Mouse (Mus musculus): ENCODE results near the gene Ndufaf1.
"Not testable (repeated sequence)": the region's sequence is repeated elsewhere in the genome, so short reads cannot be mapped to it uniquely, and the experiment has no call there.

Ndufaf1 gene

GRCm38 (mm10) chr2:119662220-119663182 lies at the start of gene Ndufaf1:
Gene Ndufaf1 (minus strand): TSS chr2:119662827.
- DNase-seq (ENCODE audit: low read depth), result peak; percentile 89

- peak; percentile 34 for DNase-seq (ENCODE audit: low read depth)
Observed at GRCm38 (mm10) chr2:119710011-119710410, 47.4 kb upstream of the Ndufaf1 start.

- no peak for DNase-seq (ENCODE audit: low read depth)
Observed at GRCm38 (mm10) chr2:119707676-119708075, 45.0 kb upstream of the Ndufaf1 start.

- no peak for DNase-seq (ENCODE audit: low read depth)
Observed at GRCm38 (mm10) chr2:119703171-119703570, 40.5 kb upstream of the Ndufaf1 start.

- DNase-seq (ENCODE audit: low read depth), result no peak
Observed at GRCm38 (mm10) chr2:119699962-119700361, 37.3 kb upstream of the Ndufaf1 start.

GRCm38 (mm10) chr2:119698472-119698871 lies 35.8 kb upstream of the Ndufaf1 start:
- peak; percentile 59 for DNase-seq (ENCODE audit: low read depth)

GRCm38 (mm10) chr2:119696111-119696510 lies 33.5 kb upstream of the Ndufaf1 start:
- DNase-seq (ENCODE audit: low read depth), result no peak

GRCm38 (mm10) chr2:119694826-119695225 lies 32.2 kb upstream of the Ndufaf1 start:
- DNase-seq (ENCODE audit: low read depth), result no peak

GRCm38 (mm10) chr2:119692003-119692701 lies 29.5 kb upstream of the Ndufaf1 start:
- DNase-seq (ENCODE audit: low read depth), result peak; percentile 71

GRCm38 (mm10) chr2:119683706-119684105 lies 21.1 kb upstream of the Ndufaf1 start:
- no peak for DNase-seq (ENCODE audit: low read depth)

- peak; percentile 68 for DNase-seq (ENCODE audit: low read depth)
Observed at GRCm38 (mm10) chr2:119675831-119676230, 13.2 kb upstream of the Ndufaf1 start.

GRCm38 (mm10) chr2:119675215-119675784 lies 12.7 kb upstream of the Ndufaf1 start:
- peak; percentile 64 for DNase-seq (ENCODE audit: low read depth)

- DNase-seq (ENCODE audit: low read depth), result peak; percentile 88
Observed at GRCm38 (mm10) chr2:119674525-119675214, 12.0 kb upstream of the Ndufaf1 start, which contains the start of gene Rtf1. Gene Rtf1 (plus strand): TSS chr2:119675068.

- DNase-seq (ENCODE audit: low read depth), result peak; percentile 34
Observed at GRCm38 (mm10) chr2:119669010-119669409, 6.4 kb upstream of the Ndufaf1 start.

GRCm38 (mm10) chr2:119665744-119666143 lies 3.1 kb upstream of the Ndufaf1 start:
- DNase-seq (ENCODE audit: low read depth), result not testable (repeated sequence)

- DNase-seq (ENCODE audit: low read depth), result no peak
Observed at GRCm38 (mm10) chr2:119644254-119644653, 18.4 kb downstream of the Ndufaf1 start.

GRCm38 (mm10) chr2:119641214-119641912 lies 21.3 kb downstream of the Ndufaf1 start:
- no peak for DNase-seq (ENCODE audit: low read depth)

- DNase-seq (ENCODE audit: low read depth), result no peak
Observed at GRCm38 (mm10) chr2:119636781-119637180, 25.8 kb downstream of the Ndufaf1 start.

GRCm38 (mm10) chr2:119621302-119621701 lies 41.3 kb downstream of the Ndufaf1 start:
- no peak for DNase-seq (ENCODE audit: low read depth)

GRCm38 (mm10) chr2:119619002-119619401 lies 43.6 kb downstream of the Ndufaf1 start:
- DNase-seq (ENCODE audit: low read depth), result not testable (repeated sequence)
